21 mouse cellular contexts compared by ENCODE assay signal in the genomic region with DNA sequence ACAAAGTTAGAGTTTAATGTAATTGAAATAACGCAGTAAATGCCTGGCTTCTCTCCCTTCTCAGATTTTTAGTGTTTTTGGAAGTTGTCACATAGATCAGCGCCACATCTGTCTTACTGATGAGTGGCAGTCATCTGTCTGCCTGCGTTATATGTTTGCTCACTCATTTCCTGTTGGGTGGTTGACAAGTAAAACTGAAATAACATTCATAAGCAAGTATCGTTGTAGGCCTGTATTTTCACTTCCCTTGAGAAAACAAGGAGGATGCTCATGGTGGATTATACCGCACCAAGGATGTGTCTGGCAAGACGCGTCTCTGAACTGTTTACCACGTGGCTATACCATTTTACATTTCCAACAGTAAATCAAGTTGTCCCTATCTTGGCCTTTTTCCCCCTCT. TPM values are rescaled to one million over a fixed set of nuclear protein-coding genes. Genes with fewer than 3 reads are reported as not detected.
DNase-seq lines count a peak whose midpoint lies in the region; ATAC-seq lines count a peak whose summit lies in the region.
"Had no signal": no experiment of that assay in that cellular context is flagged by ENCODE, and none has a peak within 500 bp of the region (broad histone marks: within the 10 kb centered on the region; RNA-seq: fewer than 3 reads in every experiment).

No protein-coding gene starts in this region.

- DNase-seq in CD4-positive helper T cell, adult 2 months (ENCODE audit: low read depth, low spot score), result peak; percentile 74
- DNase-seq in induced T-regulatory cell, adult 2 months (ENCODE audit: low read depth), result peak; percentile 81
- peak; percentile 73 for DNase-seq in naive thymus-derived CD4-positive, alpha-beta T cell, adult 2 months (ENCODE audit: low read depth)
- no peak for DNase-seq in frontal cortex, postnatal 10 days (ENCODE audit: low spot score in 2 of 2)
- DNase-seq in cerebellum, postnatal 14 days, result no peak
- DNase-seq in lung, adult 18-20 months, result no peak
- DNase-seq: adrenal gland, postnatal 10 days; cerebellum, adult 18-20 months; gastrocnemius, postnatal 25 days; kidney, adult 2 months; kidney, postnatal 14 days; liver; thymus, postnatal 14 days had no signal

- peak; percentile 79 for ATAC-seq in CD4-positive, CD25-positive, alpha-beta regulatory T cell, adult 4 months
- no peak for ATAC-seq in kidney, embryonic 14.5 days (ENCODE audit: low FRiP score, low TSS enrichment)
- ATAC-seq: forebrain, embryonic 16.5 days; Patski had no signal

- H3K4me1 ChIP-seq in kidney, embryonic 14.5 days (ENCODE audit: control insufficient read depth, insufficient read depth, low read length), result no peaks in the 10 kb centered on the region
- H3K4me1 ChIP-seq: embryonic facial prominence, embryonic 10.5 days; hindbrain, embryonic 13.5 days; limb, embryonic 10.5 days; liver, embryonic 15.5 days had no signal

- no peak overlapping the region for H3K27ac ChIP-seq in kidney, embryonic 14.5 days (ENCODE audit: low read depth, low read length)
- H3K27ac ChIP-seq: embryonic facial prominence, embryonic 10.5 days; hindbrain, embryonic 13.5 days; limb, embryonic 10.5 days; liver, embryonic 15.5 days had no signal

- H3K27me3 ChIP-seq in kidney, embryonic 14.5 days (ENCODE audit: control insufficient read depth, insufficient read depth, low read length), result no peaks in the 10 kb centered on the region
- H3K27me3 ChIP-seq: hindbrain, embryonic 13.5 days; liver, embryonic 15.5 days; Patski had no signal

- no peaks in the 10 kb centered on the region for H3K36me3 ChIP-seq in kidney, embryonic 14.5 days (ENCODE audit: control insufficient read depth, insufficient read depth, low read length)
- H3K36me3 ChIP-seq: embryonic facial prominence, embryonic 10.5 days; hindbrain, embryonic 13.5 days; limb, embryonic 10.5 days; liver, embryonic 15.5 days had no signal

- WGBS in kidney, embryonic 14.5 days, result 77% methylated on average over 8 of the region's 8 CpGs

- no peak overlapping the region for H3K4me3 ChIP-seq in kidney, embryonic 14.5 days (ENCODE audit: low read length)
- H3K4me3 ChIP-seq: embryonic facial prominence, embryonic 10.5 days; hindbrain, embryonic 13.5 days; limb, embryonic 10.5 days; liver, embryonic 15.5 days had no signal

- no peak overlapping the region for H3K9ac ChIP-seq in kidney, embryonic 14.5 days (ENCODE audit: low read depth, low read length)
- H3K9ac ChIP-seq: hindbrain, embryonic 13.5 days; liver, embryonic 15.5 days had no signal

- H3K4me2 ChIP-seq in kidney, embryonic 14.5 days (replicated peaks; ENCODE audit: low read depth, low read length), result no peak overlapping the region
- H3K4me2 ChIP-seq: hindbrain, embryonic 13.5 days; liver, embryonic 15.5 days had no signal

- peaks cover 8% of the 10 kb centered on the region; the same call in 1 of the 2 replicates for H3K9me3 ChIP-seq in kidney, embryonic 14.5 days (ENCODE audit: control insufficient read depth, low read length)
- H3K9me3 ChIP-seq: limb, embryonic 10.5 days; liver, embryonic 15.5 days had no signal

RNA-seq across cellular contexts. Expression of a gene that starts 15.9 kb away (rescaled TPM):
- polyA plus RNA-seq in CD4-positive, CD25-positive, alpha-beta regulatory T cell, adult 4 months (2017; shearing (Covaris generic)), result 10 to 100 TPM; 37.8 to 48.1 TPM
- 12.8 and 18.6 TPM in 2 replicates for polyA plus RNA-seq in kidney, embryonic 14.5 days (2014; fragmentation: Nextera tagmentation; extraction: Ambion mirVana)

Comparison
In these comparisons a context has a peak if more than half of its experiments do, and no peak if none do; other contexts are left out.
1. DNase-seq: peak in CD4-positive helper T cell, adult 2 months (single experiment), induced T-regulatory cell, adult 2 months (single experiment) and naive thymus-derived CD4-positive, alpha-beta T cell, adult 2 months (single experiment); none in frontal cortex, postnatal 10 days (0 of 2), cerebellum, postnatal 14 days (0 of 2) and lung, adult 18-20 months (0 of 2).